Mouse (Mus musculus) ES-Bruce4 (cell line): ENCODE results near the gene Galnt3. TPM values are rescaled to one million over a fixed set of nuclear protein-coding genes. Genes with fewer than 3 reads are reported as not detected.

Source experiments
- H3K27ac ChIP-seq: 2 replicates; pipeline ENCODE4 v1.5.1; 2012; ENCODE audit warnings: low read length, inconsistent platforms; ENCODE audit not compliant: insufficient read depth
- H3K27me3 ChIP-seq: 2 replicates; pipeline ENCODE4 v1.6.1; 2012; ENCODE audit warnings: mild to moderate bottlenecking, low read length, inconsistent platforms; ENCODE audit not compliant: control insufficient read depth, poor library complexity, insufficient read depth, severe bottlenecking
- H3K36me3 ChIP-seq: 2 replicates; pipeline ENCODE4 v1.6.1; 2012; ENCODE audit warnings: inconsistent platforms, mild to moderate bottlenecking, low read length, moderate library complexity; ENCODE audit not compliant: control insufficient read depth, poor library complexity, insufficient read depth, severe bottlenecking
- H3K4me1 ChIP-seq: one replicate; pipeline ENCODE4 v1.8.1; 2011; ENCODE audit warnings: low read length; ENCODE audit not compliant: control insufficient read depth, insufficient read depth
- H3K4me3 ChIP-seq: 2 replicates; pipeline ENCODE4 v1.5.1; 2011; ENCODE audit warnings: low read depth, mild to moderate bottlenecking, low read length
- H3K9ac ChIP-seq: 2 replicates; pipeline ENCODE4 v1.6.1; 2012; ENCODE audit warnings: low read depth, mild to moderate bottlenecking, inconsistent platforms; ENCODE audit not compliant: poor library complexity, severe bottlenecking
- H3K9me3 ChIP-seq: replicated peaks from 2 replicates; pipeline ENCODE4 v1.6.1; 2012; ENCODE audit warnings: mild to moderate bottlenecking, low read length, inconsistent platforms; ENCODE audit not compliant: control insufficient read depth, poor library complexity, insufficient read depth, severe bottlenecking
- CTCF ChIP-seq: IDR thresholded peaks from one replicate; pipeline ENCODE4 v1.8.1; 2011; ENCODE audit warnings: low read depth, low read length
- EP300 ChIP-seq: IDR thresholded peaks from 2 replicates; pipeline ENCODE4 v1.6.1; 2011; ENCODE audit warnings: low read depth, low read length; ENCODE audit not compliant: insufficient read depth
- POLR2A ChIP-seq: IDR thresholded peaks from one replicate; pipeline ENCODE4 v1.8.1; 2011; ENCODE audit warnings: low read length; ENCODE audit not compliant: insufficient read depth
- polyA plus RNA-seq: library from polyadenylated mRNA; stranded (reverse); fragments of >200 nt; gene quantifications from 2 replicates; pipeline ENCODE4 v1.2.4, GENCODE M21; 2011; ENCODE audit warnings: low read depth; ENCODE audit not compliant: missing spikeins, insufficient read depth, insufficient read length

The Galnt3 gene
- polyA plus RNA-seq, 1 experiment = 23.4 TPM

DNA sequence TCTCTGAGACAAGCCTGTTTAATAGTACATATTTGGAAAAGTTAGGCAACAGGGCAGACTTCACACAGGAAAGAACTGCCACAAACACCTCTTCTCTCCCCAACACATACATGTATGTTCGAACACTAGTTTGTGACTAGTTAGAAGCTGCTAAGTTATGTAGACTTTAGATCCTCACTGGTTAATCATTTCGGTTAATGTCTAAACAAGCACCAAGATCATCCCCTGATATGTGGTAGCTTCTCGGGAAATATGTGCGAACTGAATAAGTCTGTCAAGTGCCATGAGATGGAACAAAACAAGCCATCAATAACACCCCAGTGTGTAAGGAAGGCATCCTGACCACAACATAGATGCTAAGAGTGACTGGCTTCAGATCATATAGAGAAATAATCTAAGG lies 2.1 kb upstream of the Galnt3 start:
- TF ChIP-seq CTCF (no peak), EP300 (no peak), POLR2A (no peak)
- no peaks in the 10 kb centered on the region for H3K36me3 ChIP-seq
- H3K9ac ChIP-seq = no peak overlapping the region
- H3K27me3 ChIP-seq = peaks cover 1% of the 10 kb centered on the region; the same call in 1 of the 2 replicates
- no peak overlapping the region for H3K27ac ChIP-seq
- H3K4me3 ChIP-seq = no peak overlapping the region
- no peaks in the 10 kb centered on the region for H3K9me3 ChIP-seq
- H3K4me1 ChIP-seq = no peaks in the 10 kb centered on the region

DNA sequence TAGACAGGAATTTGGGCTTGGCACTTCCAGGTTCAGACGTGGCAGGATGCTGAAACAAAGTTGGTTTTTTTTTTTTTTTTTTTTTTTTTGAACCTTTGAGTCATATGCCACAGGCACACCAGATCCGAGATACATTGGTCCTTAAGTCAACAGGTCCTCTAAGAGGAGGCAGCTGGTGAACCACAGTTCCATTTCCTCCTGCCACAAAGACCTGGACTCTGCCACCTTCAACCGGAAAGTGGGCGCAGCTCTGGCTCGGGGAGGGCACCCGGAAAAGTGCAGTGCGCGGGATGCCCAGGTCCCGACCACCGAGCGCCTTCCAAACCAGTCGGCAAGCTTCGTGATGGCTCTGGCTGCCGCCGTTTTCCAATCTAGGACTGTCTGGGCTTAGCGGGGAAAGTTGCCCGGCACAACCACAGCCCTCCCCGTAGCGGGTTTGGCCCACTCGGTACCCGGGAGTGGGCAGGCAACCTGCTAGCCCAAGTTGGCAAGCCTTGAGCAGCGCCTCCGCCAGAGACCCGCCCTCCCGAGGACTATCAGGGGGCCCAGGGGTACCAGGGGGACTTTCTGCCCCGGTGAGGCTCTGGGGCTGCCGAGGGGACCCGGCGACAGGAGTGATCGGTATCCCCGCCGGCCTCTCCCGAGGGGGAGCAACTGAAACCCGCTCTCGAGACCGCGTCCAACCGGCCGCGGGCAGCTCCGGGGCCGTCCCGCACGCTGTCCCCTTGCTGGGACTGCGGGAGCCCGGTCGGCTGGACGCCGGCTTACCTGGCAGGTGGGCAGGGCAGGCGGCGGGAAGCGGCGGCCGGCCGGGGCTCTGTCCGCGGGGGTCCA lies 821 bp downstream of the Galnt3 start:
- TF ChIP-seq EP300 (no peak), POLR2A (no peak), CTCF (no peak)
- peaks cover 1% of the 10 kb centered on the region; the same call in 1 of the 2 replicates for H3K27me3 ChIP-seq
- no peaks in the 10 kb centered on the region for H3K4me1 ChIP-seq
- H3K27ac ChIP-seq = no peak overlapping the region
- no peaks in the 10 kb centered on the region for H3K36me3 ChIP-seq
- peak overlapping the region; percentile 71 for H3K4me3 ChIP-seq
- H3K9me3 ChIP-seq = no peaks in the 10 kb centered on the region
- H3K9ac ChIP-seq = peak overlapping the region; percentile 75

DNA sequence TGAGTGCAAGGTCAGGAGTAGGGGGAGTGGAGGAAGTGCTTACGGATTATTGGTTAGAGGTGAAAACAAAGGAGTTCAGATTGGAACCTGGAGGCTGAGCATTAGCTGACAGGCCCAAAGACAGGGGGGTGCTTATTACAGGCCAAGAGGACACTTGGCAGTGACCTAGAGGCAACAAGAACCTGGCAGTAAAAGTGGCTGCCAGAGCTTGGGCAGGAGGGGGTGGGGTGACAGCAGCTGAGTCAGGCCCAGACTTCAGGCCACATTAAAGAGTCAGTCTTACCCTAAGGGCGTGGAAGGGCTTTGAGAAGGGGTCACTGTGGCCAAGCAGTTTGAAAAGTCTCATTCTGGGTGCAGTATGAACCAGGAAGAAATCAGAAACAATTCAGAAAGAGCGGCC lies 7.1 kb downstream of the Galnt3 start:
- Histone ChIP-seq H3K9ac (no peak overlapping the region), H3K36me3 (no peaks in the 10 kb centered on the region), H3K4me1 (peaks cover 2% of the 10 kb centered on the region), H3K27ac (no peak overlapping the region), H3K9me3 (no peaks in the 10 kb centered on the region), H3K27me3 (no peaks in the 10 kb centered on the region), H3K4me3 (no peak overlapping the region)
- TF ChIP-seq CTCF (no peak), POLR2A (no peak), EP300 (no peak)

DNA sequence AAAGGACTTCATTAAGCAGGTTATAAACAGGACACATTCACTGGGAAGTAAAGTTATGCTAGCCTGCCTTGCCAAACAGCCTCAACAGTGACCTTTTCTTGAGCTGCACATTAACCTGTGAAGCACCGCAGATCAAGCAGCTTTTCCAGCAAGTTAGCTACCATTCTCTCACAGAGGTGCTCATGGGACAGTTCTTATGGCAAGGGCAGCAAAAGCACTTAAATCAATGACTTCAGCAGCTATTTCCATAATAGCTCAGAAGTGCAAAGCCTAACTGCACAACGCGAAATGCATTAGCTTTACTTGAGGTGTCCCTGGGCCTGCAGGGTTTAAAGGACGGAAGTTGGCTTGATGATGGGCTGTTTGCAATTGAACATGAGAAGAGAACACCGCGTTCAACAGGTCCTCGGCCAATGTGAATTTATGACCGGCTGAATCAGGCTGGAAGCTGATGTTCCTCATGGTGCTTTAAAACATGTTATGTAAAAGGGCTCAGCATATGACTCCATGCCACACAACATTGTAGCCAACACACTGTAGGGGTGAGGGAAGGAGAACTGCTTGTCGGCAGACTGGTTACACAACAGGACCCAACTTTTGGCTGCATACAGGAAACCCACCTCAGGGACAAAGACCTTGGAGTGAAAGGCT lies 16.8 kb downstream of the Galnt3 start:
- Histone ChIP-seq H3K4me3 (no peak overlapping the region), H3K4me1 (no peaks in the 10 kb centered on the region), H3K9ac (no peak overlapping the region), H3K36me3 (no peaks in the 10 kb centered on the region), H3K27ac (no peak overlapping the region), H3K27me3 (no peaks in the 10 kb centered on the region), H3K9me3 (no peaks in the 10 kb centered on the region)
- TF ChIP-seq POLR2A = no peak
- no peak for TF ChIP-seq EP300
- no peak for TF ChIP-seq CTCF

DNA sequence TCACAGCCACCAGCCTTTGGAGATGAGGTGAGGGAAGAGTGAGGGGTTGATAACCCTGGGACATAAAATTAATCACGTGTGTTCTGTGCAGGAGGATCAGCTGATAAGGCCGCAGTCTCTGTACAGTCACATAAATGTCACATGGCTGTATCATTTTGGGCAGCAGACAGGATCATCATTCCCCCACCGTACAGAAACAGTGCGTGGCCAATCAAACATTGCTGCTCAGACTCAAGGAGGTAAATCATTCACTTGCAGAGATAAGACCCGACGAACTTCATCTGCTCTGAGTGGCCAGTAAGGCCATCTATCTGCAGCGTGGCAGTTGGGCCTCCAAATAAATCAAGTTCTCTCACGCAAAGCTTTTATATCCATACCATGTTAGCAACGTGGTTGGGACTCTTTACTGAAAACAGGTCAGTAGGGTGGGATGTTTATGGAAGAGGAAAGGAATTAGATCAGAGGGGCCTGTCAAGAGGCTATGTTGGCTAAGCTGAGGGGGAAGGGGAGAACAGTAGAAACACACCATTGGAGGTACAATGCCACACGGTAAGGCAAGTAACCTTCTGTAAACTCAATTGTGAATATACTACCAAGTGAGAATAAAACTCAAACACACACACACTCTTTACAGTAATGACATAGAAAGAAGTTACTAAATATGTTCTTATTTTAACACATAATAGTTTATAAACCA lies 20.9 kb downstream of the Galnt3 start:
- Histone ChIP-seq H3K27me3 (no peaks in the 10 kb centered on the region), H3K4me3 (no peak overlapping the region), H3K36me3 (no peaks in the 10 kb centered on the region), H3K9ac (no peak overlapping the region), H3K27ac (no peak overlapping the region), H3K9me3 (no peaks in the 10 kb centered on the region), H3K4me1 (no peaks in the 10 kb centered on the region)
- TF ChIP-seq POLR2A (no peak), EP300 (no peak), CTCF (no peak)
